Mouse (Mus musculus): Measurements from ENCODE around the gene Mboat1.

DNA sequence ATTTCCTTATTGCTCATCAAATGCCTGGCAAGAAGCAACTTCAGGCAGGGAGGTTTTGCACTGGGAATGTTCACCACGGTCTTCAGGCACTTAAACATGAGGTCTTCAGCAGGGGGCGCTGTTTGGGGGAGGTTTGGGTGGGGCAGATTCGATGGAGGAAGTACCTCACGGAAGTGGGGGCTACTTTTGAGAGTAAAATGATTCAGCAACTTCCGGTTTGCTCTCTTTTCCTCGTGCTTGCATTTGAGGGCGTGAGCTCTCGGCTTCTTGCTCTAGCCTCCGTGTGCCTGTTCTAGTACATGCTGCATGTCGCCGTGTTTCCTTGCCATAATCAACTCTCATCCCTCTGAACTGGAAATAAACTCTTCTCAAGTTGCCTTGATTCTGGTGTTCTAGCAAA is 129.7 kb downstream of the Mboat1 start:
- TF ChIP-seq CTCF (IDR thresholded peaks at IDR 0.05; ENCODE audit: control insufficient read depth, insufficient read depth, low read length), result no peak
- no peak for TF ChIP-seq POLR2A (IDR thresholded peaks at IDR 0.05; ENCODE audit: borderline replicate concordance, control insufficient read depth, low read depth, low read length)

Measured in bone marrow, adult 2 months (tissue).